11 mouse cellular contexts compared by ENCODE assay signal in genomic region chr4:119986580-119987291, GRCm38 (mm10).
DNase-seq lines count a peak whose midpoint lies in the region; ATAC-seq and TF ChIP-seq lines count a peak whose summit lies in the region.
"Had no signal": no experiment of that assay in that cellular context is flagged by ENCODE, and none has a peak within 500 bp of the region (broad histone marks: within the 10 kb centered on the region; RNA-seq: fewer than 3 reads in every experiment).

No protein-coding gene starts in this region.

- no peaks in the 10 kb centered on the region for H3K27me3 ChIP-seq in CH12.LX (replicated peaks)
- no peaks in the 10 kb centered on the region for H3K27me3 ChIP-seq in forebrain, postnatal 0 days (ENCODE audit: insufficient read depth, low read length)
- H3K27me3 ChIP-seq in midbrain, embryonic 10.5 days (ENCODE audit: low read depth, poor library complexity, severe bottlenecking): no peaks in the 10 kb centered on the region; the same call in 1 of the 2 replicates
- H3K27me3 ChIP-seq in kidney, embryonic 14.5 days (ENCODE audit: control insufficient read depth, insufficient read depth, low read length): no peaks in the 10 kb centered on the region
- H3K27me3 ChIP-seq: embryonic facial prominence, embryonic 15.5 days had no signal

- H3K4me1 ChIP-seq in CH12.LX (ENCODE audit: control insufficient read depth in 1 of 2, insufficient read depth in 2 of 2): peaks cover 55 to 100% of the 10 kb centered on the region in 2 experiments
- H3K4me1 ChIP-seq in forebrain, postnatal 0 days (ENCODE audit: insufficient read depth): peaks cover 20% of the 10 kb centered on the region
- H3K4me1 ChIP-seq in midbrain, embryonic 10.5 days: peaks cover 20% of the 10 kb centered on the region
- no peaks in the 10 kb centered on the region for H3K4me1 ChIP-seq in kidney, embryonic 14.5 days (ENCODE audit: control insufficient read depth, insufficient read depth, low read length)
- H3K4me1 ChIP-seq: embryonic facial prominence, embryonic 15.5 days had no signal

- H3K36me3 ChIP-seq in CH12.LX (replicated peaks in 1 of 2; ENCODE audit: control insufficient read depth in 1 of 2, insufficient read depth in 1 of 2, low read length in 1 of 2): no peaks in the 10 kb centered on the region
- no peaks in the 10 kb centered on the region for H3K36me3 ChIP-seq in forebrain, postnatal 0 days (ENCODE audit: insufficient read depth)
- H3K36me3 ChIP-seq in midbrain, embryonic 10.5 days: no peaks in the 10 kb centered on the region
- H3K36me3 ChIP-seq in kidney, embryonic 14.5 days (ENCODE audit: control insufficient read depth, insufficient read depth, low read length): no peaks in the 10 kb centered on the region
- H3K36me3 ChIP-seq: embryonic facial prominence, embryonic 15.5 days had no signal

- no peak overlapping the region for H3K27ac ChIP-seq in CH12.LX (ENCODE audit: insufficient read depth, low read depth)
- peak overlapping the region; percentile 87 for H3K27ac ChIP-seq in forebrain, postnatal 0 days (ENCODE audit: low read depth, low read length)
- H3K27ac ChIP-seq in midbrain, embryonic 10.5 days (replicated peaks): peak overlapping the region; percentile 59
- H3K27ac ChIP-seq in kidney, embryonic 14.5 days (ENCODE audit: low read depth, low read length): no peak overlapping the region
- H3K27ac ChIP-seq: embryonic facial prominence, embryonic 15.5 days had no signal

- H3K79me2 ChIP-seq in CH12.LX (replicated peaks; ENCODE audit: control insufficient read depth, extremely low read depth, insufficient read depth, poor library complexity, severe bottlenecking): no peaks in the 10 kb centered on the region

- no peak overlapping the region for H3K9ac ChIP-seq in CH12.LX (ENCODE audit: insufficient read depth, low read depth)
- H3K9ac ChIP-seq in forebrain, postnatal 0 days: no peak overlapping the region; the same call in 1 of the 2 replicates
- no peak overlapping the region; the same call in 1 of the 2 replicates for H3K9ac ChIP-seq in kidney, embryonic 14.5 days (ENCODE audit: low read depth, low read length)
- H3K9ac ChIP-seq: embryonic facial prominence, embryonic 15.5 days had no signal

- in situ Hi-C loops in CH12.LX (cut with MboI; ENCODE audit: low pct_ligation_motif_present, low pct_unique_long_range_greater_than_20kb, low sequenced_read_pairs): no loop called here

- TF ChIP-seq CTCF in CH12.LX (conservative IDR thresholded peaks at IDR 0.05 in 1 of 2, IDR thresholded peaks at IDR 0.05 in 1 of 2; ENCODE audit: low read depth in 2 of 2, low read length in 2 of 2): no peak
- TF ChIP-seq CTCF in brain, embryonic 14.5 days (IDR thresholded peaks at IDR 0.05; ENCODE audit: borderline replicate concordance, extremely low read depth, insufficient read depth, insufficient read length): no peak
- TF ChIP-seq CTCF in forebrain, postnatal 0 days (IDR thresholded peaks at IDR 0.05; ENCODE audit: low read depth): peak; percentile 4; the same call in 1 of the 2 replicates

- ATAC-seq in forebrain, postnatal 0 days: peak; percentile 81
- ATAC-seq in kidney, embryonic 14.5 days (ENCODE audit: low FRiP score, low TSS enrichment): no peak
- ATAC-seq: intestine, embryonic 16.5 days had no signal

- no peak overlapping the region for H3K4me3 ChIP-seq in CH12.LX (replicated peaks in 1 of 3; ENCODE audit: low read depth in 2 of 3, low read length in 2 of 3, poor library complexity in 1 of 3)
- H3K4me3 ChIP-seq in forebrain, postnatal 0 days (ENCODE audit: low read depth, low read length): no peak overlapping the region
- no peak overlapping the region for H3K4me3 ChIP-seq in midbrain, embryonic 10.5 days
- no peak overlapping the region for H3K4me3 ChIP-seq in kidney, embryonic 14.5 days (ENCODE audit: low read length)
- H3K4me3 ChIP-seq: embryonic facial prominence, embryonic 15.5 days; megakaryocyte, embryonic 14.5 days had no signal

- TF ChIP-seq EP300 in CH12.LX (IDR thresholded peaks at IDR 0.05; ENCODE audit: low read length): no peak

- no peak overlapping the region for H3K4me2 ChIP-seq in CH12.LX (ENCODE audit: insufficient read depth, low read depth, poor library complexity, severe bottlenecking)
- no peak overlapping the region for H3K4me2 ChIP-seq in forebrain, postnatal 0 days (ENCODE audit: low read depth)
- H3K4me2 ChIP-seq in kidney, embryonic 14.5 days (replicated peaks; ENCODE audit: low read depth, low read length): no peak overlapping the region
- H3K4me2 ChIP-seq: embryonic facial prominence, embryonic 15.5 days had no signal

- DNase-seq in CH12.LX (ENCODE audit: extremely low read depth): peak; percentile 47
- peak; percentile 85 for DNase-seq in brain, embryonic 14.5 days (ENCODE audit: low read depth)
- peak; percentile 80 for DNase-seq in forebrain, postnatal 0 days
- DNase-seq in midbrain, embryonic 10.5 days (ENCODE audit: low spot score): no peak
- no peak for DNase-seq in kidney, postnatal 25 days
- no peak for DNase-seq in adrenal gland, adult 8-10 months
- DNase-seq: heart, adult 11 months had no signal

- no peak for TF ChIP-seq POLR2A in CH12.LX (IDR thresholded peaks at IDR 0.05; ENCODE audit: low read depth, low read length)
- no peak for TF ChIP-seq POLR2A in brain, embryonic 14.5 days (IDR thresholded peaks at IDR 0.05; ENCODE audit: borderline replicate concordance, extremely low read depth, insufficient read depth, insufficient read length, poor library complexity, severe bottlenecking)

- WGBS in forebrain, postnatal 0 days: 43% methylated on average over 5 of the region's 5 CpGs
- WGBS in midbrain, embryonic 10.5 days: 72% methylated on average over 5 of the region's 5 CpGs
- 56% methylated on average over 5 of the region's 5 CpGs for WGBS in kidney, embryonic 14.5 days

- no peak for TF ChIP-seq RAD21 in CH12.LX (IDR thresholded peaks at IDR 0.05; ENCODE audit: low read depth, low read length)

- H3K9me3 ChIP-seq in CH12.LX (replicated peaks; ENCODE audit: low read length): no peaks in the 10 kb centered on the region
- no peaks in the 10 kb centered on the region for H3K9me3 ChIP-seq in forebrain, postnatal 0 days (ENCODE audit: low read length)
- H3K9me3 ChIP-seq in midbrain, embryonic 10.5 days (replicated peaks): no peaks in the 10 kb centered on the region
- H3K9me3 ChIP-seq in kidney, embryonic 14.5 days (ENCODE audit: control insufficient read depth, low read length): no peaks in the 10 kb centered on the region
- H3K9me3 ChIP-seq: embryonic facial prominence, embryonic 15.5 days; megakaryocyte, embryonic 14.5 days had no signal

- dilution Hi-C loops in CH12.LX (cut with MboI; ENCODE audit: extremely low pct_ligation_motif_present, extremely low pct_unique_long_range_greater_than_20kb, low sequenced_read_pairs): no loop called here

TF ChIP-seq in CH12.LX, 34 proteins besides CTCF, POLR2A, EP300 and RAD21:
- TF ChIP-seq POLR2AphosphoS2 (IDR thresholded peaks at IDR 0.05; ENCODE audit: low read depth, low read length) (no peak), ETS1 (conservative IDR thresholded peaks at IDR 0.05; ENCODE audit: low read depth, low read length) (0 out of 2 replicates have a peak, but pooled peaks have one; percentile 9), TCF12 (IDR thresholded peaks at IDR 0.05; ENCODE audit: low read depth, low read length) (0 out of 2 replicates have a peak, but pooled peaks have one; percentile 46), NRF1 (IDR thresholded peaks at IDR 0.05; ENCODE audit: low read depth, low read length) (no peak)

Comparison
In these comparisons a context has a peak if more than half of its experiments do, and no peak if none do; other contexts are left out.
1. DNase-seq: peak in CH12.LX (single experiment), brain, embryonic 14.5 days (single experiment) and forebrain, postnatal 0 days (single experiment); none in midbrain, embryonic 10.5 days (single experiment), kidney, postnatal 25 days (0 of 2) and adrenal gland, adult 8-10 months (single experiment).
2. H3K27ac ChIP-seq: peak in forebrain, postnatal 0 days (single experiment) and midbrain, embryonic 10.5 days (single experiment); none in CH12.LX (single experiment) and kidney, embryonic 14.5 days (single experiment).